Mouse (Mus musculus): ENCODE data around the gene C1d.

DNA sequence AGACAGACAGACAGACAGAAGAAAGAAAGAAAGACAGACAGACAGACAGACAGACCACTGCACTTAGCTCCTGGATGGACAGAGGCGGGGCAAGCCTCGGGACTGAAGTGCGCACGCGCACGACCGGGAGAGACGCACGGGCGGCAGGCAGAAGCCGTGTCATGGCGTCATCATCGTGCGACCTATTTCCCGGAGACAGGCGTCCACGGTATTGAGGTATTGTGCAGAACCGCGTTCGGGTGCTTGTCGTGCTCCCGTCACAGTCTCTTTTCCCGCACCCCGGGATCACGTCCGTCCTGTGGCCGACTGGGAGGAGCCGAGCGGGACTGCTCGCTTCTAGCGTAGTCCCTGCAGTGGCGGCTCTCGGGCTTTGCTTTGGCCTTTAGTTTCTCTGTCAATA is at the start of gene C1d:
- TF ChIP-seq CTCF (IDR thresholded peaks at IDR 0.05) (no peak), POLR2A (IDR thresholded peaks at IDR 0.05; ENCODE audit: insufficient read depth, low read depth, low read length) (peak; percentile 86)

Data from heart, adult 2 months (tissue).